Mouse (Mus musculus) heart, embryonic 13.5 days (tissue): ENCODE data around the gene Zscan20. TPM values are rescaled to one million over a fixed set of nuclear protein-coding genes. Genes with fewer than 3 reads are reported as not detected.

Experiments
- ATAC-seq: fragments of 200-750 bp; cut with Nextera tagmentation; 2 replicates; pipeline ENCODE4 v1.8.0; 2017; ENCODE audit warnings: moderate TSS enrichment; ENCODE audit not compliant: insufficient number of reproducible peaks, low FRiP score, low TSS enrichment; ENCODE audit errors: extremely low read depth
- H3K27ac ChIP-seq: fragments of 300-500 bp; sonication (generic); replicated peaks from 2 replicates; pipeline ENCODE4 v1.5.1; 2015; ENCODE audit warnings: moderate library complexity, mild to moderate bottlenecking, inconsistent platforms
- H3K27me3 ChIP-seq: fragments of 300-500 bp; sonication (generic); replicated peaks from 2 replicates; pipeline ENCODE4 v1.6.1; 2015; ENCODE audit warnings: mild to moderate bottlenecking, inconsistent platforms
- H3K36me3 ChIP-seq: fragments of 300-500 bp; sonication (generic); 2 replicates; pipeline ENCODE4 v1.6.1; 2015; ENCODE audit warnings: mild to moderate bottlenecking, inconsistent platforms
- H3K4me1 ChIP-seq: fragments of 300-500 bp; sonication (generic); 2 replicates; pipeline ENCODE4 v1.6.1; 2015; ENCODE audit warnings: inconsistent platforms
- H3K4me2 ChIP-seq: fragments of 300-500 bp; sonication (generic); 2 replicates; pipeline ENCODE4 v1.6.1; 2015; ENCODE audit warnings: inconsistent platforms, mild to moderate bottlenecking, moderate library complexity
- H3K4me3 ChIP-seq: fragments of 300-500 bp; sonication (generic); 2 replicates; pipeline ENCODE4 v1.5.1; 2015; ENCODE audit warnings: moderate library complexity, mild to moderate bottlenecking, inconsistent platforms
- H3K9ac ChIP-seq: fragments of 300-500 bp; sonication (generic); 2 replicates; pipeline ENCODE4 v1.6.1; 2015; ENCODE audit warnings: inconsistent platforms, mild to moderate bottlenecking, moderate library complexity
- H3K9me3 ChIP-seq: fragments of 300-500 bp; sonication (generic); 2 replicates; pipeline ENCODE4 v1.6.1; 2016; ENCODE audit warnings: inconsistent platforms
- WGBS: fragments of 180-500 bp; shearing (Covaris S2); methylation state at CpG from one replicate; pipeline ENCODE4 v1.1.7; 2015; ENCODE audit warnings: mixed read lengths; 5-methylcytosine and 5-hydroxymethylcytosine counted together
- polyA plus RNA-seq: library from polyadenylated mRNA; unstranded; fragments of >200 nt; fragmentation: Nextera tagmentation; extraction: Ambion mirVana; gene quantifications from 2 replicates; pipeline ENCODE4 v1.2.1, GENCODE M21; 2015

Gene Zscan20
- 2.7 and 2.9 TPM in 2 replicates for polyA plus RNA-seq

DNA sequence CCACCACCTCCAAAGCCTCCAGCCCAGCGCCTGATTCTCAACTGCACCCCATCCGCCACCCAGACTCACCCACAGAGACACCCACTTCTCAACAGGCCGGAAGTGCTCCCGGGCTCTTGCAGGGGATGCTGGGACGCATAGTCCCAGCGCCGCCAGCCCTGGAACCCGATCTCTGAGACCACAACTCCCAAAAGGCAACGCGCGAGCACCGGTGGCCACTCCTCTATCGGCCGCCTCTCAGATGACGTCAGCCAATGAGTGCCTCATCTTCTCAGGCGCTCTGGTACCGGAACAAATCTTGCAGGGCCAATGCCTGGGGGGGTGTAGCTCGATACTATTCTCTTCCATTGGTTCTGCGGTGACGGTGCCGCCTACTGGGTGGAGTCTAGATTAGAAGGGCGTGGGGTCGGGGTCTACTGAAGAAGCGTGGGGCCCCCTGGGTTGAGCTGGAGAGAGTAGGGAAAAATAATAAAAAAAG is at the start of gene Zscan20:
Gene Zscan20, minus strand, starts transcription at position 174 of the 478 bp plus-strand sequence.
- H3K36me3 ChIP-seq: no peaks in the 10 kb centered on the region
- peak within 1 kb of the TSS; percentile 72 for H3K4me3 ChIP-seq
- H3K27ac ChIP-seq: peak within 1 kb of the TSS; percentile 52
- under 1% methylated on average over 24 of the region's 24 CpGs for WGBS
- peaks cover 9% of the 10 kb centered on the region for H3K27me3 ChIP-seq
- no peaks in the 10 kb centered on the region for H3K9me3 ChIP-seq
- H3K4me2 ChIP-seq: peak within 1 kb of the TSS; percentile 81
- peak; percentile 94 for ATAC-seq
- H3K9ac ChIP-seq: peak within 1 kb of the TSS; percentile 87
- H3K4me1 ChIP-seq: peaks cover 23% of the 10 kb centered on the region

- Histone ChIP-seq H3K27me3 (peaks cover 35% of the 10 kb centered on the region), H3K9ac (peak overlapping the region; percentile 84), H3K4me2 (peak overlapping the region; percentile 100), H3K9me3 (no peaks in the 10 kb centered on the region), H3K4me1 (peaks cover 26% of the 10 kb centered on the region), H3K27ac (no peak overlapping the region), H3K36me3 (no peaks in the 10 kb centered on the region), H3K4me3 (peak overlapping the region; percentile 80)
- no peak for ATAC-seq
- WGBS: 11% methylated on average over 12 of the region's 12 CpGs
Measured at GRCm38 (mm10) chr4:128655446-128655845, 45.5 kb upstream of the Zscan20 start.

- Histone ChIP-seq H3K27ac (no peak within 1 kb of the TSS), H3K36me3 (no peaks in the 10 kb centered on the region), H3K4me1 (peaks cover 26% of the 10 kb centered on the region), H3K4me3 (peak within 1 kb of the TSS; percentile 80), H3K9ac (peak within 1 kb of the TSS; percentile 84), H3K9me3 (no peaks in the 10 kb centered on the region), H3K27me3 (peaks cover 35% of the 10 kb centered on the region), H3K4me2 (peak within 1 kb of the TSS; percentile 100)
- peak; percentile 80 for ATAC-seq
- WGBS: under 1% methylated on average over 81 of the region's 85 CpGs
Measured at GRCm38 (mm10) chr4:128654505-128655381, 44.8 kb upstream of the Zscan20 start, which contains the start of gene Phc2. Phc2 (plus strand) TSS chr4:128654702.

- Histone ChIP-seq H3K36me3 (no peaks in the 10 kb centered on the region), H3K27me3 (peaks cover 41% of the 10 kb centered on the region), H3K4me2 (no peak overlapping the region), H3K9ac (no peak overlapping the region), H3K4me1 (peaks cover 26% of the 10 kb centered on the region), H3K9me3 (no peaks in the 10 kb centered on the region), H3K27ac (peak overlapping the region; percentile 25; the same call in 1 of the 2 replicates), H3K4me3 (no peak overlapping the region)
- 28% methylated on average over 5 of the region's 5 CpGs for WGBS
- ATAC-seq: no peak
Measured at GRCm38 (mm10) chr4:128652584-128653298, 42.8 kb upstream of the Zscan20 start.

DNA sequence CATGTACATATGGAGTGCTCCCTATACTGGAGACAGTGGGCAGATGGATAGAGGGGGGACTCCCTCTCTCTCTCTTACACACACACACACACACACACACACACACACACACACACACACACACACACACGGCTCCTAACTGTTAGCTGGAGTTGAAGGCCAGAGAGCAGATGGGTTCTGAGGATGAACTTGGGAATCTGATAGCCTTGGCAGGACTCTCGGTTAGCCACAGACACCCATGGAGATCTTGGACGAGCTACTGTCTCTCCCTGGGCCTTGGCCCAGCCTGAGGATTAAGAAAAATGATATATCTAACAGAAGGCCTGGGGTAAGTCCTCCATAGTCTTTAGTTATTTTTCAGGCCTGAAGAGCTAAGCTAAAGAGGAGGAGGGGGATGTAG is 41.6 kb upstream of the Zscan20 start:
- Histone ChIP-seq H3K9me3 (no peaks in the 10 kb centered on the region), H3K4me3 (no peak overlapping the region), H3K4me2 (no peak overlapping the region), H3K27me3 (peaks cover 31% of the 10 kb centered on the region), H3K9ac (no peak overlapping the region), H3K36me3 (no peaks in the 10 kb centered on the region), H3K4me1 (peaks cover 35% of the 10 kb centered on the region), H3K27ac (no peak overlapping the region)
- WGBS: 75% methylated on average over 3 of the region's 3 CpGs
- no peak for ATAC-seq

- WGBS: 60% methylated on average over 8 of the region's 8 CpGs
- Histone ChIP-seq H3K4me2 (no peak overlapping the region), H3K27me3 (0 out of 2 replicates have a peak, but pooled peaks cover 19% of the 10 kb centered on the region), H3K4me3 (no peak overlapping the region), H3K9ac (no peak overlapping the region), H3K36me3 (no peaks in the 10 kb centered on the region), H3K4me1 (peaks cover 26% of the 10 kb centered on the region), H3K9me3 (no peaks in the 10 kb centered on the region), H3K27ac (no peak overlapping the region)
- ATAC-seq: no peak
Measured at GRCm38 (mm10) chr4:128648567-128649255, 38.8 kb upstream of the Zscan20 start.

DNA sequence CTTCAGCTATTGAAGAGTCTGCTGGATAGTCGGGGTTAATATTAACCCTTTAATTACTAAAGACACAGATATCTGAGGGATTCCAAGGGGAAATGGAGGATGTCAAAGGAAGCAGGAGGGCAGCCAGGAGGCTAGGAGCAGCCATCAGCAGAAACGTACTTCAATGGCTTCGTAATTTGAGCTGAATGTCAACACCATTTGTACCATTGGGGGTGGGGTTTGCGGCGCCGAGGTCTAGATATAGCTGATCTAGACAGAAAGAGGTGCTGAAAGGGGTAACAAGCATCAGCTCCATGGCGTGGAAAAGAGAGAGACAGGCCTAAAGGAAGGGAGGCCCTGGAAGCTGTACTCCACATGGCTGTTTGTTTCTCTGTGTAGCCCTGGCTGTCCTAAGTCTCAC is 36.9 kb upstream of the Zscan20 start:
- Histone ChIP-seq H3K9me3 (no peaks in the 10 kb centered on the region), H3K4me1 (peaks cover 26% of the 10 kb centered on the region), H3K4me3 (no peak overlapping the region), H3K36me3 (no peaks in the 10 kb centered on the region), H3K4me2 (no peak overlapping the region), H3K27ac (no peak overlapping the region), H3K27me3 (0 out of 2 replicates have a peak, but pooled peaks cover 19% of the 10 kb centered on the region), H3K9ac (no peak overlapping the region)
- WGBS: 9% methylated on average over 7 of the region's 7 CpGs
- no peak for ATAC-seq

DNA sequence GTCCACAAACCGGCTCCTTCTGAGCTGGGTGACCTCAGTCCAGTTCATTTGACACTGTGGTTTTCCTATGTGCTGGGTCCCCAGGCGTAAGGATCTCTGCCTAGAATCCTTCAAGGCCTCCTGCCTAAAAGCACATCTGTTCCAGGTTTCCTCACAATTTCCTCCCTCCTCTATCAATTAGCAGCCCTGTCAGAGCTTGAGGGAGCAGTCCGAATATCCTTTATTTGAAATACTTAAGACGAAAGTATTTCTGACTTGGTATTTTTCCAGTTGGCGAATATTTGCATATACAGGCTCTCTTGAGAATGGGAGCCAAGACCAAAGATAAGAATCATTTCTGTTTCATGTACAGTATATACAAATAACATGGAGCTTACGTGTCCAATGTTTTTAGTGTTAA is 36.0 kb upstream of the Zscan20 start:
- H3K27ac ChIP-seq: no peak overlapping the region
- H3K4me1 ChIP-seq: peaks cover 29% of the 10 kb centered on the region
- whole genome bisulfite sequencing: 62% methylated on average over 6 of the region's 6 CpGs

GRCm38 (mm10) chr4:128641766-128642717 is 32.1 kb upstream of the Zscan20 start:
- WGBS: 33% methylated on average over 23 of the region's 23 CpGs
- ATAC-seq: no peak
- H3K9ac ChIP-seq: peak overlapping the region; percentile 37; the same call in 1 of the 2 replicates
- no peak overlapping the region for H3K4me2 ChIP-seq
- H3K9me3 ChIP-seq: no peaks in the 10 kb centered on the region
- H3K27ac ChIP-seq: no peak overlapping the region
- no peaks in the 10 kb centered on the region for H3K36me3 ChIP-seq
- peaks cover 29% of the 10 kb centered on the region for H3K4me1 ChIP-seq
- H3K27me3 ChIP-seq: no peaks in the 10 kb centered on the region
- H3K4me3 ChIP-seq: no peak overlapping the region

More for the DNA sequence above, 36.0 kb upstream of the Zscan20 start:
- no peaks in the 10 kb centered on the region for H3K36me3 ChIP-seq
- no peak for ATAC-seq
- no peak overlapping the region for H3K4me2 ChIP-seq
- 0 out of 2 replicates have a peak, but pooled peaks cover 15% of the 10 kb centered on the region for H3K27me3 ChIP-seq
- no peak overlapping the region for H3K9ac ChIP-seq
- no peaks in the 10 kb centered on the region for H3K9me3 ChIP-seq
- H3K4me3 ChIP-seq: no peak overlapping the region
